Mouse (Mus musculus) C2C12 (cell line): ENCODE results near the gene Psmc3ip.

Source experiments
- CTCF ChIP-seq: IDR thresholded peaks from one replicate; pipeline ENCODE4 v1.5.1; 2011; ENCODE audit not compliant: control insufficient read depth, insufficient read depth, insufficient read length
- MAX ChIP-seq: IDR thresholded peaks from one replicate; pipeline ENCODE4 v1.6.1; 2011; ENCODE audit warnings: mild to moderate bottlenecking, control low read depth
- MYOD1 ChIP-seq: IDR thresholded peaks from one replicate; pipeline ENCODE4 v1.6.1; 2011; ENCODE audit warnings: low read depth; ENCODE audit not compliant: control insufficient read depth, insufficient read length

DNA sequence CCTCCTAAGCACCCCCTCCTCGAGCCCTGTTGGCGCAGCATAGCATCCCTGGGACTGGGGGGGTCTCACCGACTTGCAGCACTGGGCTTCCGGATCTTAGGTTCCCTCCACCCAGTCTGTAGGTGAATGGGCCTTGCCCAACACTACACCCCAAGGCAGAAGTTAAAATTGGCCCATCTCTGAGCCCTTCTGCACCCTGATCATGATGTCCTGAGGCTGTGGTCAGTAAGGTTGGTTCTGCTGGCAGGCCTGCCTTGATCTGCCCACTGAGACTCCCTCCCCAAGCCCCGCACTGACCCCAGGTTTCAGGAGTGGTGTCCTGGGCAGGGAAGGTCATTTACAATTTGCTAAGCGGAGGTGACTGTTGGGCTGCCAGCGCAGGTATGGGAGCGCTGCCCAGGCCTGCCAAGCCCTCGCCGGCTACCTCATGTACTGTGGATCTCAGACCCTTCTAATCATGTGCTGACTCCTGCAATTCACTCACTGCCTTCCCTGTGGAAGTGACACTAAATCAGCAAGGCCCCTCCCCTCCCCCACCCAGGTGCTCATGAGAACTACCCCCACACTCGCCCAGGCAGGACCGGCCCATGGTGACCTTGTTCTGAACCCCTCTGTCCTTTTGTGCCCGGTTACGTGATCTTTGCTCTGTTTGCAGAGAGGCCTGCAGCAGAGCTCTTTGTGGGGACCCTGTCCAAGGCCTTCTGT lies 32.1 kb downstream of the Psmc3ip start:
- TF ChIP-seq CTCF, result no peak
- TF ChIP-seq MYOD1, result no peak
- TF ChIP-seq MAX, result no peak
